Mouse (Mus musculus) small intestine, adult 2 months (tissue): ENCODE measurements around the gene Flnb. TPM values are rescaled to one million over a fixed set of nuclear protein-coding genes. Genes with fewer than 3 reads are reported as not detected.
A peak's percentile ranks its signal among the peaks of the same experiment; 100 is the strongest.

ENCODE experiments used
- H3K27ac ChIP-seq: fragments of 200-500 bp; 2 replicates; pipeline ENCODE4 v1.5.1; 2012; ENCODE audit warnings: low read depth, low read length, control low read depth, inconsistent platforms; ENCODE audit not compliant: insufficient read depth
- H3K27me3 ChIP-seq: fragments of 200-500 bp; 2 replicates; pipeline ENCODE4 v1.6.1; 2012; ENCODE audit warnings: mild to moderate bottlenecking, moderate library complexity, low read length, inconsistent platforms; ENCODE audit not compliant: control insufficient read depth, insufficient read depth
- H3K36me3 ChIP-seq: fragments of 200-500 bp; 2 replicates; pipeline ENCODE4 v1.6.1; 2012; ENCODE audit warnings: mild to moderate bottlenecking, low read length, control low read depth, inconsistent platforms; ENCODE audit not compliant: control insufficient read depth, insufficient read depth
- H3K4me1 ChIP-seq: fragments of 200-500 bp; 2 replicates; pipeline ENCODE4 v1.6.1; 2012; ENCODE audit warnings: low read length, inconsistent platforms, mixed read lengths; ENCODE audit not compliant: control insufficient read depth, insufficient read depth, insufficient read length
- H3K4me3 ChIP-seq: fragments of 200-500 bp; 2 replicates; pipeline ENCODE4 v1.5.1; 2012; ENCODE audit warnings: low read depth, mild to moderate bottlenecking, control low read depth, inconsistent platforms, low read length, moderate library complexity
- CTCF ChIP-seq: fragments of 200-500 bp; IDR thresholded peaks from 2 replicates; pipeline ENCODE4 v1.5.1; 2012; ENCODE audit warnings: low read depth, mild to moderate bottlenecking, control low read depth, inconsistent platforms, low read length, moderate library complexity, mixed read lengths; ENCODE audit not compliant: insufficient replicate concordance, insufficient read length; ENCODE audit errors: extremely low read depth
- POLR2A ChIP-seq: fragments of 200-500 bp; IDR thresholded peaks from 2 replicates; pipeline ENCODE4 v1.6.1; 2012; ENCODE audit warnings: low read depth, mild to moderate bottlenecking, control low read depth, inconsistent platforms, low read length, moderate library complexity
- WGBS: fragments of 180-500 bp; shearing (Covaris S2); methylation state at CpG from one replicate; pipeline ENCODE4 v1.1.7; 2018; 5-methylcytosine and 5-hydroxymethylcytosine counted together
- polyA plus RNA-seq: library from polyadenylated mRNA; depleted of rRNA; stranded (reverse); fragments of >200 nt; gene quantifications from 2 replicates; pipeline ENCODE4 v1.2.3, GENCODE M21; 2012

Flnb gene
- polyA plus RNA-seq, 1 experiment, result 54.8 TPM

DNA sequence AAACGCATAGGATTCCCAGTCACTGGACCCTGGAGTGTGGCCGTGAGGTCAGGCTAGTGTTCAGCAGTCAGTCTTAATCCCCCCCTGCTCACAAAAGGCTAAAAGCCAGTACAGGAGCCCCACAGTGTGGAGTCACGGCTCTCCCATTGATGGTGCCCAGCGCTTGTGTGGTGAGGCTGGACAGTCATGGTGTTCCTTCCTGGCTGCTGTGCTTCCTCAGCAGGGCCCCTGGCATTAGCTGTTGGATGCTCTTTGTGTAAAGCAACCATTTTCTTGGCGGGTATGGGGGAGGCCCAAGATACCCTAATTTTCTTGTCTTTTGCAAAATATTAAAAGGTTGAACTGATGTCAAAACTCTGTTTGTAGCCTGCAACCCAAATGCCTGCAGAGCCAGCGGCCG is 69.4 kb downstream of the Flnb start:
- WGBS, result 95% methylated on average over 7 of the region's 7 CpGs
- Histone ChIP-seq H3K27ac (no peak overlapping the region), H3K36me3 (peaks cover 66% of the 10 kb centered on the region), H3K27me3 (no peaks in the 10 kb centered on the region), H3K4me3 (no peak overlapping the region), H3K4me1 (no peaks in the 10 kb centered on the region)
- TF ChIP-seq POLR2A (no peak), CTCF (no peak)

GRCm38 (mm10) chr14:7888294-7888693 is 70.5 kb downstream of the Flnb start:
- TF ChIP-seq POLR2A, result no peak
- no peak for TF ChIP-seq CTCF
- 86% methylated on average over 6 of the region's 6 CpGs for WGBS
- Histone ChIP-seq H3K4me1 (no peaks in the 10 kb centered on the region), H3K4me3 (no peak overlapping the region), H3K36me3 (peaks cover 70% of the 10 kb centered on the region), H3K27me3 (no peaks in the 10 kb centered on the region), H3K27ac (no peak overlapping the region)

- H3K4me3 ChIP-seq, result no peak overlapping the region
- no peak overlapping the region; the same call in 1 of the 2 replicates for H3K27ac ChIP-seq
- no peak for TF ChIP-seq CTCF
- TF ChIP-seq POLR2A, result no peak
- 73% methylated on average over 11 of the region's 11 CpGs for WGBS
- peaks cover 73% of the 10 kb centered on the region for H3K36me3 ChIP-seq
- no peaks in the 10 kb centered on the region for H3K27me3 ChIP-seq
- H3K4me1 ChIP-seq, result no peaks in the 10 kb centered on the region
Observed at GRCm38 (mm10) chr14:7888811-7889651, 71.3 kb downstream of the Flnb start.

DNA sequence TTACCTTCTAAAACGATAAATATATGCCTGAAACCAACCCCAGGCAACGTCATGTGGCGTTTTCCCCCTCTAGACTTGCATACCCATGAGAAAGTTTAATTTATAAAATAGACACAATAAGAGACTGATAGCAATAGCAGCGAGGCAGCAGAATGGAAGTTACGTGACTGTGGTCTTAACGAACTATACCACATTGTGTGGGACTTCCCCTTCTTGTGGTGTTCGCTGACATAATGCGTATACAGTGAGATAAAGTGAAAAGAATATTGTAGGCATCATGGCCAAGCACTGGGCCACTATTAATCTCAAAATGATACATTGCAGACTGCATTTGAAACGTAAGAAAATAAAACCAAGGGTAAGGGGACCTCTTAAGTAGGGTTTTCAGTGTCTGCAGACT is 72.1 kb downstream of the Flnb start:
- H3K27ac ChIP-seq, result no peak overlapping the region
- TF ChIP-seq CTCF, result no peak
- TF ChIP-seq POLR2A, result no peak

GRCm38 (mm10) chr14:7891401-7891800 is 73.6 kb downstream of the Flnb start:
- Histone ChIP-seq H3K27me3 (no peaks in the 10 kb centered on the region), H3K36me3 (peaks cover 70% of the 10 kb centered on the region), H3K27ac (no peak overlapping the region), H3K4me3 (no peak overlapping the region), H3K4me1 (peaks cover 2% of the 10 kb centered on the region; the same call in 1 of the 2 replicates)
- TF ChIP-seq CTCF (no peak), POLR2A (no peak)

More for the DNA sequence above, 72.1 kb downstream of the Flnb start:
- H3K36me3 ChIP-seq, result peaks cover 73% of the 10 kb centered on the region
- no peaks in the 10 kb centered on the region for H3K4me1 ChIP-seq
- H3K4me3 ChIP-seq, result no peak overlapping the region
- 82% methylated on average over 9 of the region's 9 CpGs for WGBS
- no peaks in the 10 kb centered on the region for H3K27me3 ChIP-seq

- Histone ChIP-seq H3K27ac (no peak overlapping the region), H3K4me1 (peaks cover 16% of the 10 kb centered on the region; the same call in 1 of the 2 replicates), H3K36me3 (peaks cover 62% of the 10 kb centered on the region), H3K4me3 (no peak overlapping the region), H3K27me3 (no peaks in the 10 kb centered on the region)
- TF ChIP-seq CTCF (no peak), POLR2A (no peak)
- WGBS, result 36% methylated on average over 9 of the region's 9 CpGs
Observed at GRCm38 (mm10) chr14:7896126-7896525, 78.4 kb downstream of the Flnb start.

- Histone ChIP-seq H3K36me3 (peaks cover 64% of the 10 kb centered on the region), H3K4me3 (no peak overlapping the region), H3K27ac (no peak overlapping the region), H3K27me3 (no peaks in the 10 kb centered on the region), H3K4me1 (peaks cover 16% of the 10 kb centered on the region; the same call in 1 of the 2 replicates)
- TF ChIP-seq POLR2A, result no peak
- no peak for TF ChIP-seq CTCF
- 92% methylated on average over 1 of the region's 1 CpGs for WGBS
Observed at GRCm38 (mm10) chr14:7896699-7897098, 78.9 kb downstream of the Flnb start.

DNA sequence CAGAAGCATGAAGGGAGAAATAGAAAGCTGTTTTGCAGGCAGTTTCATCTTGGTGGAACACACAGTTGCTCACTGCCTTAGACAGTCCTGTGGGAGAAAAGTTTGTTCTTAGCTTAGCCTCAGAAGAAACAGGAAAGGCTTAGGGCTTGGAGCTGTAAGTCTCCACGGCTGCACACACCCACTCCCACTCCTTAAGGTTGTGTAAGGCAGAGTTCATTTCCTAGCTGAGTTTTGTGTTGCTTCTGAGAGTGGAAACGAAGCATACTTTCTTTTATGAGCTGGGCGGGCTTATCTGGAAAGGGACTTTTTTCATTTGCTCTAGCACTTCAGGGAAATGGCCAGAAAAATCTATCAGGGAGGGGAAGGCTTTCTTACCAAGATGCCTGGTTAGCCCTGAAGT is 82.2 kb downstream of the Flnb start:
- Histone ChIP-seq H3K27ac (peak overlapping the region; percentile 58), H3K36me3 (peaks cover 55% of the 10 kb centered on the region)
- WGBS, result 15% methylated on average over 3 of the region's 3 CpGs

More for the DNA sequence above, 82.2 kb downstream of the Flnb start:
- TF ChIP-seq POLR2A, result no peak
- TF ChIP-seq CTCF, result no peak
- peaks cover 16% of the 10 kb centered on the region; the same call in 1 of the 2 replicates for H3K4me1 ChIP-seq
- H3K4me3 ChIP-seq, result no peak overlapping the region
- no peaks in the 10 kb centered on the region for H3K27me3 ChIP-seq
